ENCODE assay signal across 9 mouse cellular contexts in the genomic region with DNA sequence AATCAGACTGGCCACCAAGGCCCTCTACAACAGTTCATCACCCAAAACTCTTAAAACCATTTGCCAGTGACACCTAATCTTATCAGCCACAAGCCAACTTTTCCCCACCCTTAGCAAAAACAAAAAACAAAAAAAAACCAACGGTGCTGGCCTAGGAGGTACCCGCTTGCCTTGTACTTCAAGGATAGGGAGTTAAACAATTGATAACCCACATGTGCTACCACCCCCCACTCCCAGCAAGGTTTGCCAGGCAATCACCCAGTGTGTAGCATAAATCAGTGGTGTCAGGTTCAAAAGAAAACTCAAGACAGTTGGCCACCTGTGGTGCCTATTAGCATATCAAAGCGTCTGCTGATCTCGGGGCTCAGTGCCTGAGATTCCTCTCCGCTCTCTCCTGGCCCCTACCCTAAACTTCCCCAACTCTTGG. TPM values are rescaled to one million over a fixed set of nuclear protein-coding genes. Genes with fewer than 3 reads are reported as not detected.
DNase-seq lines count a peak whose midpoint lies in the region; ATAC-seq lines count a peak whose summit lies in the region.
"Had no signal": no experiment of that assay in that cellular context is flagged by ENCODE, and none has a peak within 500 bp of the region (broad histone marks: within the 10 kb centered on the region; RNA-seq: fewer than 3 reads in every experiment).

No protein-coding gene starts in this region.

- WGBS in heart, embryonic 13.5 days: 47% methylated on average over 5 of the region's 5 CpGs
- 22% methylated on average over 5 of the region's 5 CpGs for WGBS in forebrain, embryonic 15.5 days

- no peaks in the 10 kb centered on the region for H3K27me3 ChIP-seq in heart, embryonic 13.5 days (replicated peaks)
- H3K27me3 ChIP-seq in forebrain, embryonic 15.5 days: no peaks in the 10 kb centered on the region

- H3K36me3 ChIP-seq in heart, embryonic 13.5 days: no peaks in the 10 kb centered on the region
- no peaks in the 10 kb centered on the region for H3K36me3 ChIP-seq in forebrain, embryonic 15.5 days

- no peak for ATAC-seq in heart, embryonic 13.5 days (ENCODE audit: extremely low read depth, insufficient number of reproducible peaks, low FRiP score, low TSS enrichment)
- ATAC-seq in forebrain, embryonic 15.5 days (replicated peaks): 0 out of 2 replicates have a peak, but pooled peaks have one; percentile 1
- ATAC-seq in megakaryocyte-erythroid progenitor cell, adult 5-6 weeks (replicated peaks; ENCODE audit: low FRiP score, low TSS enrichment, poor library complexity, severe bottlenecking): peak; percentile 36

- 0 out of 2 replicates have a peak overlapping the region, but pooled peaks have one; percentile 87 for H3K9ac ChIP-seq in heart, embryonic 13.5 days
- H3K9ac ChIP-seq in forebrain, embryonic 15.5 days (replicated peaks): no peak overlapping the region

- H3K4me1 ChIP-seq in heart, embryonic 13.5 days: peaks cover 17% of the 10 kb centered on the region
- peaks cover 13% of the 10 kb centered on the region for H3K4me1 ChIP-seq in forebrain, embryonic 15.5 days

- H3K9me3 ChIP-seq in heart, embryonic 13.5 days: no peaks in the 10 kb centered on the region
- no peaks in the 10 kb centered on the region for H3K9me3 ChIP-seq in forebrain, embryonic 15.5 days

- peak overlapping the region; percentile 83 for H3K4me2 ChIP-seq in heart, embryonic 13.5 days
- no peak overlapping the region for H3K4me2 ChIP-seq in forebrain, embryonic 15.5 days (replicated peaks)

- H3K4me3 ChIP-seq in heart, embryonic 13.5 days: no peak overlapping the region
- H3K4me3 ChIP-seq in forebrain, embryonic 15.5 days: no peak overlapping the region

- DNase-seq in heart, adult 18-20 months: no peak
- peak; percentile 99 for DNase-seq in ES-CJ7 (ENCODE audit: low read depth, low spot score)
- DNase-seq in urinary bladder, postnatal 14 days (ENCODE audit: low spot score): no peak
- DNase-seq in layer of hippocampus, postnatal 10 days (ENCODE audit: low spot score in 2 of 2): no peak
- no peak for DNase-seq in adrenal gland, adult 18-20 months (ENCODE audit: low spot score in 2 of 2)
- DNase-seq: cerebellum, postnatal 25 days had no signal

- peak overlapping the region; percentile 96 for H3K27ac ChIP-seq in heart, embryonic 13.5 days (replicated peaks)
- no peak overlapping the region for H3K27ac ChIP-seq in forebrain, embryonic 15.5 days (replicated peaks)

RNA-seq across cellular contexts. Expression of gene Scd2, which starts 27.6 kb away (rescaled TPM):
- polyA plus RNA-seq in heart, embryonic 13.5 days (2015; fragmentation: Nextera tagmentation; extraction: Ambion mirVana): 124 and 130 TPM in 2 replicates
- 1 to 10 TPM; 9.1 to 9.4 TPM for total RNA-seq in heart, adult 18-20 months (2021)
- 253 and 267 TPM in 2 replicates for polyA plus RNA-seq in forebrain, embryonic 15.5 days (2015; fragmentation: Nextera tagmentation; extraction: Ambion mirVana)
- 56.2 and 62.2 TPM in 2 replicates for total RNA-seq in megakaryocyte-erythroid progenitor cell, adult 5-6 weeks (2014; fragmentation: Nextera tagmentation)
- total RNA-seq in megakaryocyte-erythroid progenitor cell, adult 5-6 weeks (2017): 71.9 and 90.7 TPM in 2 replicates
- 100 to 1,000 TPM; 715 to 736 TPM for total RNA-seq in layer of hippocampus, postnatal 10 days (2021)
- 100 to 1,000 TPM; 836 to 847 TPM for total RNA-seq in adrenal gland, adult 18-20 months (2021)

Comparison
In these comparisons a context has a peak if more than half of its experiments do, and no peak if none do; other contexts are left out.
1. RNA of gene Scd2, which starts 27.6 kb away (total RNA-seq): 836 to 847 TPM in adrenal gland, adult 18-20 months and 715 to 736 TPM in layer of hippocampus, postnatal 10 days; 56.2 to 90.7 TPM in megakaryocyte-erythroid progenitor cell, adult 5-6 weeks and 9.1 to 9.4 TPM in heart, adult 18-20 months; every median in the first group is over 4 times any median in the second.